Mouse (Mus musculus): Measurements from ENCODE around the gene Pcdh10.
A peak's percentile ranks its signal among the peaks of the same experiment; 100 is the strongest.

Pcdh10 gene

DNA sequence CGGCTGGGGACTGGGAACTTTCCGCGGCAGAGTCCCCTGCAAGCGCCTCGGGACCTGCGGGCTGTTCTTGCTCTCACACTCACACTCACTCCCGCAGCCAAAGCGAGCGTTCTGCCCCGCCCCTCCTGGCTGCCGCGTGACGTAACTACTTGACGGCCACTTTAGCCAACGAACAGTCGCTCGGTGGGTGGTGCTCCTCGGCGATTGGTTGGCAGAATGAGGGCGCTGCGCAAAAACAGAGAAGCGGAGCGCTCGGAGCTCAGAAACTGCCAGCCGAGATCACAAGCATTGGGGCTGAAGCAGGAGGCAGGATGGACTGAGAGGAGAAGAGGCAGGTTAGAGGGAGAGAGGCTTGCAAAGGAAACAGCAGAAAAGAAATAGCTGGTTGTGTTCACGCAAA is at the start of gene Pcdh10:
Gene Pcdh10 (plus strand): TSS at position 254 of the 400 bp plus-strand sequence.
- peak; percentile 91 for DNase-seq

DNA sequence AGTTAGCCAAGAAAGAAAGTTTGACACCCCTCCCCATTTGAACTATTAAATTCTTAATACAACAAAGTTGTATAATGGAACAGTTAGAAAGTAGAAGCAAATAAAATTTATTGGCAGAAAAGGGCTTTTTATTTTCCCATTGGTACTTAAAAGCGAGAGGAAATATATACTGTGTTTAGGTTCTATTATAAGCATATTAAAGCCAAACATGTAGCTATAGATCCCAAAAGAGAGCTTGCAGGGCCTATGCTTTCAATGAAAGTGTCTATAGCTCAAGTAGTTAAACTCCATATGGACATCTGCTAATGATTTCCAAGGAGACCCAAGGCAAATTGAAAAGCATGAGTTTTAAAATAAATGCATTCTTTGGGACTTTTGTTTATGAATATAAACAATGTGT is 22.3 kb upstream of the Pcdh10 start:
- DNase-seq = no peak

DNA sequence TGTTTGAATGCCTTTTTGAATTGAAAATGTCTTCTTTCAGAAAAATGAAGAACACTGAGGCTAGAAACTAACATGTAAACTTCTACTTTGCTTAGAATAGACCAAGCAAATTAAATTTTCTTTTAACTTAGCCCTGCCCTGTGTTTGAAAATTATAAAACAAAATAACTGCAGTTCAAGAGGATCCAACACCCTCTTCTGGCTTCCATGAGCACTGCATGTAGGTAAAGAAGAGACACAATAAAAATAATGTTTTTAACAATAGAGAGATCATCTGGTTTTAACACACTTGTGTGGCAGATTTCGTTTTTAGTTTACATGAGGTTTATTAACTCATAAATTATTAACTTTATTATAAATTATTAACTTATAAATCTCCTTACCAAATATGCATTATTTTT is 9.2 kb upstream of the Pcdh10 start:
- no peak for DNase-seq

DNA sequence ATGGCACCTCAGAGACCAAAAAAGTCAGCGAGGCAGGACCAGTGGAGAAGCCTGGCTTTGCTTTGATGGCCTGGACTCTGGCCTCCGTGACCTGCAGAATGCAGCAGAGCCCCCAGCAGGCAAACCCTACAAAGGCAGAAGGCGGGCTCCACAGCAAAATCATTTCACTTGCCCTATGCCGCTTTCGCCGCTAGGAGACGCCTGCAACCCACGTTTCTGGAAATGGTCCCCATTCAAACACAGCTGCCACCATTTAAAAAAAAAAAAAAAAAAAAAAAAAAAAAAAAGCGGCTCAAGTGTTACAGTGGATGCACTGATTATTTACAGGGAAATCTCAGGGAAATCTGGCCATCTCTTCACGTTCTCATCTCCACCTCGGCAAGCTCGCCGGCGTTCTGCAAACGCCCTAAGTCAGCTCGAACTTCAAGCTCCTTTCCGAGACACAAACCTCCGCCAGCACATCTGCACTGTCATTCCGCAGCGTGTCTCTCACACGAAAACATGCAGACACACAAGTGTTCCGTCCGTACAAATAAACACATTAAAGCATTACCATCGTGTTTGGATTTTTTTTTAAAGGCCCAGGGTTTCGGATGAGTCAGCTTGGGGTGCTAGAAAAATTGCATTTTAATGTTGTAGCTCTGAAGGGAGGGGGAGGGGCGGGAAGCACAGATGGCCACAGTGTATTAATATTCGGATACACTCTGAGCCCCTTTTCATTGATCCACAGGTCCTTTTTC is 2.3 kb upstream of the Pcdh10 start:
- peak; percentile 67 for DNase-seq

DNA sequence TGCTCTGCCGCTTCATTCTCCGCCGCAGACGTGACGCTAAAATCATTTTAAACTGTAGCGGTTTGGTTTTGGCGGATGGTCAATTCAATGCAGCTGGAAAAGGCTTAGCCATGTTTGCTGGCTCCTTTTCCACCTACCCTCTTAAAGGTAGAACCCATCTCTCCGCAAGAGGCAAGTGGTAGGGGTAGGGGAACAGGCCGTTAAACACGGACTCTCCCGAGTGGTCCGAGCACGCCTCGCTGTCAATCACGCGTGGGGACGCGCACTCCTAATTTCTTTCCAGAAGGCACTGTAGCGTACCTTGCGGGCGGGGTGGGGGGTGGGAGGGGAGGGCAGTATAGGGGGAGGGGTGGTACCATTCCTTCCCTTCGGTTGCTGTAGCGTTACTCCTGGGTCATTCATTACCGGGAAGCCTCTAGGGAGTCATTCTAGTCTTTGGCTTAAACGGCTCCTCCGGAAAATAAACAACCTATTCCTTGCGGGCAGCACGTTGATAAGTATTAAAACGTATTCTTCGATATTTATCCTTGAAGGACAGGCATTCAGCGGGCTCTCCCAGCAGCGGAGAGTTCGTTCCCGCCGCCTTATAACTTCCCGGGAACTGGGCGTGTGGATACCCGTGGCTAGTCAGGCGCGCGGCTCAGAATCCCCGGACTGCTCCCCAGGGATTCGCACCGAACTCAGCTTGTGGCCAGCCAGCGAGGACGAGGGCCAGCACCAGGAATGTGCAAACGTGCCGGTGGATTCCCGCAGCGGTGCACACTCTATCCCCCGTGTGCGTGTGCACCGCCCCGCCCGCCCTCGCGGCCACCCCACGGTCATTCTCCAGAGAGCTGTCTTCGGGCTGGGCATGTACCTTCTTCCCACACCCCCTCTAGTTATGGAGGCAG is 1.5 kb upstream of the Pcdh10 start:
- DNase-seq = peak; percentile 30

DNA sequence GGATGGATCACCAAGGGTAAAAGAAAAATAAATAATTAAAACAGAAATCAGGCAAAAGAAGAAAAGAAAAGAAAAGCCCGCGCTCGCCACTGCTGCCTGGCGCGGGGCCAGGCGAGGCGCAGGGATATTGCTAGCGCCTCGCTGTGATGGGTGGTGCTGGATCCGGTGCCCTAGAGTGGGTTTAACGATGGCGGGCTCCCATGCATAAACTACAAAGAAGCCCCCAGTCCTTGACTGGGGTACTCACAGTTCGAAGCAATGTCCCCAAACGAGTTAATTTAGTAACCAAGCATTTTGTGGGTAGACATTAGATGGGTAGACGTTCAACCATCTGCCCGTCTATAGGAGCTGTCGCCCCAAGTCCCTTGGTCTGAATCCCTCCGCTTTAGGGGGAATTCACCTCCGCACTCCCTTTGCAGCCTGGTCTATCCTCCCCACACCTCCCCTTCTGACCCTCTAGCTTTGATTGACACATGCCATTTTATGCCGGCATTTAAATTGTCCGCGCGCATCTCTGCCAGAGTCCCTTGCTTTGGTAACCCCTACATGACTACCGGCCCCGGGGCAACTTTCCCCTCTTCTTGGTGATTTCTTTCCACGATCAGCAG is 703 bp upstream of the Pcdh10 start:
- peak; percentile 47 for DNase-seq

DNA sequence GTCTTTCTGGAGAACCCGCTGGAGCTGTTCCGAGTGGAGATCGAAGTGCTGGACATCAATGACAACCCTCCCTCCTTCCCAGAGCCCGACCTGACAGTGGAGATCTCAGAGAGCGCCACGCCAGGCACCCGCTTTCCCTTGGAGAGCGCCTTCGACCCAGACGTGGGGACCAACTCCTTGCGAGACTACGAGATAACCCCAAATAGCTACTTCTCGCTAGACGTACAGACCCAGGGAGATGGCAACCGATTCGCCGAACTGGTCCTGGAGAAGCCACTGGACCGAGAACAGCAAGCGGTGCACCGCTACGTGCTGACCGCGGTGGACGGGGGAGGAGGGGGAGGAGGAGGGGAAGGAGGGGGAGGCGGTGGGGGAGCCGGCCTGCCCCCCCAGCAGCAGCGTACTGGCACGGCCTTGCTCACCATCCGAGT is 1.4 kb downstream of the Pcdh10 start:
- peak; percentile 8 for DNase-seq

DNA sequence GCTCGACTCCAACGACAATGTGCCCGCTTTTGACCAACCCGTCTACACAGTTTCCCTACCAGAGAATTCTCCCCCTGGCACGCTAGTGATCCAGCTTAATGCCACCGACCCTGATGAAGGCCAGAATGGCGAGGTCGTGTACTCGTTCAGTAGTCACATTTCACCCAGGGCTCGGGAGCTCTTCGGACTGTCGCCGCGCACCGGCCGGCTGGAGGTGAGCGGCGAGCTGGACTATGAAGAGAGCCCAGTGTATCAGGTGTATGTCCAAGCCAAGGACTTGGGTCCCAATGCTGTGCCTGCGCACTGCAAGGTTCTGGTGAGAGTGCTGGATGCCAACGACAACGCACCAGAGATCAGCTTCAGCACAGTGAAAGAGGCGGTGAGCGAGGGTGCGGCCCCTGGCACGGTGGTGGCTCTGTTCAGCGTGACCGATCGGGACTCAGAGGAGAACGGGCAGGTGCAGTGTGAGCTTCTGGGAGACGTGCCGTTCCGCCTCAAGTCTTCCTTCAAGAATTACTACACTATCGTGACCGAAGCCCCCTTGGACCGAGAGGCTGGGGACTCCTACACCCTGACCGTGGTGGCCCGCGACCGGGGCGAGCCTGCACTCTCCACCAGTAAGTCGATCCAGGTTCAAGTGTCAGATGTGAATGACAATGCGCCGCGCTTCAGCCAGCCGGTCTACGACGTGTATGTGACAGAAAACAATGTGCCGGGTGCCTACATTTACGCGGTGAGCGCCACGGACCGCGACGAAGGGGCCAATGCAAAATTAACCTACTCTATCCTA is 2.0 kb downstream of the Pcdh10 start:
- DNase-seq = peak; percentile 8

DNA sequence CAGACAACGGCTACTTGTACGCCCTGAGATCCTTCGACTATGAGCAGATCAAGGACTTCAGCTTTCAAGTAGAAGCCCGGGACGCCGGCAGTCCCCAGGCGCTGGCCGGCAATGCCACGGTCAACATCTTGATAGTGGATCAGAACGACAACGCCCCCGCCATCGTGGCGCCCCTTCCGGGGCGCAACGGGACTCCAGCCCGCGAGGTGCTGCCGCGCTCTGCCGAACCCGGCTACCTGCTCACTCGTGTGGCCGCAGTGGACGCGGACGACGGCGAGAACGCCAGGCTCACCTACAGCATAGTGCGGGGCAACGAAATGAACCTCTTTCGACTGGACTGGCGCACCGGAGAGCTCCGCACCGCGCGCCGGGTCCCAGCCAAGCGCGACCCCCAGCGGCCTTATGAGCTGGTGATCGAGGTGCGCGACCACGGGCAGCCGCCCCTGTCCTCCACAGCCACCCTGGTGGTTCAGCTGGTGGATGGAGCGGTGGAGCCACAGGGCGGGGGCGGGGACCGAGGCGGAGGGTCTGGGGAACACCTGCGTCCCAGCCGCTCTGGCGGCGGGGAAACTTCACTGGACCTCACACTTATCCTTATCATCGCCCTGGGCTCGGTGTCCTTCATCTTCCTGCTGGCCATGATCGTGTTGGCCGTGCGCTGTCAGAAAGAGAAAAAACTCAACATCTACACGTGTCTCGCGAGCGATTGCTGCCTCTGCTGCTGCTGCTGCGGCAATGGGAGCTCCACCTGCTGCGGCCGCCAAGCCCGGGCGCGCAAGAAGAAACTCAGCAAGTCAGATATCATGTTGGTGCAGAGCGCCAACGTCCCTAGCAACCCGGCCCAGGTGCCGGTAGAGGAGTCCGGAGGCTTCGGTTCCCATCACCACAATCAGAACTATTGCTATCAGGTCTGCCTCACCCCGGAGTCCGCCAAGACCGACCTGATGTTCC is 2.9 kb downstream of the Pcdh10 start:
- peak; percentile 7 for DNase-seq

DNA sequence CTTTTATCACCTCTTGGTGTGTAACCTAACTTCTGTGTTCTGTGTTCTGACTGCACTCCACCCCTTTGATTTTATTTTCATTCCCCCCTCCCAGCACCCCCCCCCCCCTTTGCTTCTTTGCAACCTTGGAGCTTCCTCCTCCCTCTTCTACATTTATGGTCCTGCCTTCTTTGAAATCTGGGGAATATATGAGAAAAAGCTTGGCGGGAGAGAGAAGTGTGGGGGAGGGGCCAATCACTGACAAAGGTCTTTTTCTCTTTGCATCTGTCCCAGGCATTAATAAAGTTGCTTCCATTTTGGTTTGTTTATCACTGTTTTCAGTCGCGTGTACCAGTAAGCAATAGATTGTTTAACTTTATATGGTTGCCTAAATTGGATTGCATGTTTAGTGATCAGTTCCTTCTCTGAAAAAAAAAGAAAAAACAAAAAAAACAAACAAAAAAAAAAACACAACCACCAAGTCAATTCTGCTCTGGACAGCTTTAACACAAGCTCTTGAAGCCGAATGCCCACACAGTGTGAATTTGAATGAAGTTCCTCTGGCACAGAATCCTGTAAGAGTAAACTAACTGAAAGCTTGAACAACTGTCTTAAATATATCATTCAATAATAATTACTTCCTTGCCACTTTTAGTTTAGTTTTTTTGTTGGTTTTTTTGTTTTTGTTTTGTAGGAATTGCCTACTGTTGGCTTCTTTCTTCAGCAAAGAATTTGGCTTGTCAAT is 4.0 kb downstream of the Pcdh10 start:
- DNase-seq = no peak

DNA sequence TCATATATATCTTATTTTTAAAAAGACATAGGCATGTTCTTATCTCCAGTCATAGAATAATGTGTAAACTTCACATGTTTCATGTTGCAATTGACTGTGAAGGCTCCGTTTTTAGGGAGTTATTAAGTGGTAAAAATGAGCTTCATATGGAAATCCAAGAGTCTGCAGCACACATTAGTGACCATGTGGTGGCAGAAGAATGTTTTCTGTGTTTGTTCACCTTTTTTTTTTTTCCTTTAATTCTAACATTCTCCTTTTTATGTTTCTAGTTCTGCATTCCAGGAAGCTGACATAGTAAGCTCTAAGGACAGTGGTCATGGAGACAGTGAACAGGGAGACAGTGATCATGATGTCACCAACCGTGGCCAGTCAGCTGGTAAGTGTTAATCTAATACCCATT is 5.6 kb downstream of the Pcdh10 start:
- no peak for DNase-seq

DNA sequence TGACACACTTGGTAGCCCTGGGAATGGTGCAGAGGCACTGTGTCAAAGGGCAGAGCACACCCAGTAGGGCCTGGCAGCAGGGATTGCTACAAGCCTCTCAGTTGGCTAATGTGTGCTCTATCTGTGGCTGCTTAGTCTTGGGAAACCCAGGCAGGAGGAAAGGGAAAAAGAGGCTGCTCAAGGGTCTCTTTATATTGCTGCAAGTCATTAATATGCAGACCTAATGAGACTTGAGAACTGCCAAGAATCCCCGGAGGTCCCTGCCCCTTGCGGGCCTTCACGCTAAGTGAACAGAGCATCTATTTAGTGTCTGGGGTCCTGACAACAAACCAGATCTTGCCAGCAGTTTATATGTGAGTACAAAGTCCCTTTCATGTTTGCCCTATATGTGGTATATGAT is 6.8 kb downstream of the Pcdh10 start:
- DNase-seq = peak; percentile 4

DNA sequence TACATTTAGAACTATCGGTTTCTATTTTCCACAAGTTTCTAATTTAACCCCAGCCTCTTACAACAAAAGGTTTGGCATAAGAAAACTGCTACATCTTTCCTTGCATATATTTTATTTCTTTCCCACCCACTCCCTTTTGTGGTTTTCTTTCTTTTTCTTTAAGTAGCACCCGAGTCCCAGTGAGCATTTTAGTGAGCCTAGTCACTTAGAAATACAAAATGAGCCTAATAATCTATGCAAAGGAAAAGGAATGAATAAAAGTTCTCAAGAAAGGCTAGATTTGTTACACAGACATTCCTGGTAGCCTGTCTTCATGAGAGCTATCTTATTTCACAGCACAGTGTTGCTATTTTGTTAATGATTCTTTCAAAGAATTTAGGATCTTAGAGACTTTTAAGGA is 7.3 kb downstream of the Pcdh10 start:
- no peak for DNase-seq

DNA sequence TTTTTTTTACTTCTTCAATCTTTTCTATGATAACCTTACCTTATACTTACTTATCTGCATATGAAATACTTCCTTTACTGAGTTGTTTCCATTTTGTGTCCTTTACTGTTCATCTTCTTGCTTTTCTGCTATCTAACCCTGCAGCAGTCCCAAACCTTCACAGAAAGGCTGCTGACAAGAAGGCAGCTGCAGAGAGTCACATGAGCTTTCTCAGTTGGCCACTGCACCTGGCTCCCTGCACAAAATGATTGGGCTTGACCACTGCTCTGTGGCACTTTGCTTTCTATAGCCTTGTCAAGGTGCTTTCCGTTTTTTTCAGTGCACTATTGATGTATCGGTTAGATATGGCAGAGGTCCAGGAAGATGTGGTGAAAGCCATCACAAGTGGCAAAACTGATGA is 8.3 kb downstream of the Pcdh10 start:
- DNase-seq = no peak

DNA sequence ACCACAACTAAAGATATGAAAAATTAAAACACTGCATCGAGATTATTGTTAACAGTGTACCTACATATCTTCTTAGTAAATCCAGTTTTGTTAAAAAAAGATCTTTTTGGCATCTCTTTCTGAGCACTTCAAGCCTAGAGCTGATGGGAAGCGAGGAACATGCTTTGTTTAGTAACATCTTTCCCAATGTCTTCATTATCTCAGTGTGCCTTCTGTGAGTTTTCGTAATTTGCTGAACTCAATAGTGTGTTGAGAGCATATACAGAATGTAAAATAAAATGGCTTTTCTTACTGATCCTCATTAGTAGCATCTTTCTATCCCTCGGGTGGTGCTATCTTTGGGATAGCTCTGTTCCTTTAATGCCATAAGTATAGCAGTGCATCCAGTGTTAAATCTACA is 18.9 kb downstream of the Pcdh10 start:
- no peak for DNase-seq

DNA sequence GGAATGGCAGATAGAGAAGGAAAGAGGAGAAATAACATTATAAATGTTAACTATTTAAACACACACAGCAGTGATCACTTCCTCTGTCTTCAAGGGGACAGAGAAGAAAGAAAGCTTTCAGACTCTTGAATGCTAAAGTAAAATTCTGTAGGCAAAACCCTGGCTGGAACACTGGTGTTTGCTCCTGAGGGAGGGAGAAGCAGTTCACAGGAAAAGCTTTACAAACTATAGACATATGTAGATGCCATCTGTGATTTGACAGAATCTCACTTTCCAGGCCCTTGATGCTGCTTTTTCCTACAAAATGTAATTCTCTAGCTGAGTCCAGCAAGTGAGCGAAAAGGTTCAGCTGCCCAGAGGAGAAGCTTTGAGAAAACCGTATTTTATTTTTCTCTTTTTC is 25.0 kb downstream of the Pcdh10 start:
- no peak for DNase-seq

DNA sequence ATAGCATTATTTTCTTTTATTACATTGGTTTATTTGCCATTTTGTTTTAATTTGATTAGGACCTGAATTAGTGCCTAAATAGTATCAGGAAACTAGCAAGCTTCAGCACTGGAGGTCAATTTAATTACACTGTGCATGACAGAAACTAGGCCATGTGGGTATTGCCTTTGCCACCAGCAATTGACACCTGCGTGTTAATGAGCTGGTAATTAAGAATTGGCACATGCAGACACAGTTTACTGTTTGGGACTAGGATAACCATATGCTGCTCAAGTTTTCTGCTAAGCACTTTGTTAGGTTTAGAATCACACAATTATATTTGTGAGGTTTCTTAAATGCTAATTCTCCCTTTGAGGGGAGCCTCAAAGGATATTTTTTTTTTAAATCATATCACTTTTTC is 53.5 kb downstream of the Pcdh10 start:
- no peak for DNase-seq

DNA sequence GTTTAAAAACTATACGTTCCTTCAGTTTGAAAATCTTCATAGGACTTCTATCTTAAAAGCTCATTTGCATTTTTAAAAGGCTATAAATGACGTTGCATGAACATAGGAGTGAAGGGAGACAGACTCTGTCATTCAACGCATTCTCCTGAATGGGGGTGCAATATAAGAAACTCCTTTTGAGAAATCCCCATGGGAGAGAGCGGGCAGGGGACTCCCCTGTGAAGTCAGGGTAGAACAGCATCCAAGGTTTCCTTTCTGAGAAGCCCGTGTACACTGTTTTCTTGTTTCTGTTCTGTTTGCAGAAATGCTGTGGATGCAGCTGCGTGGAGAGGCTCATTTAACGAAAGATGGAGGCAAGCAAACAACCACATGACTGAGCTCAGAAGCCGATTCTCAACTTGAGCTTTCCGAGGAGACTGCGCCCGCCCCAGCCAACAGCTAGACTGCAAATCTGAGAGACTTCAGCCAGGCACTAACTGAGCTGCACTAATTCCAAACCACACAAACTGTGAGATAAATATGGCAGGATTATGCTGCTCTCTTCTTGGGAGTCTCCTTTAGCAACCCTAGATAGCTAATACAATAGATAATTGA is 54.1 kb downstream of the Pcdh10 start:
- no peak for DNase-seq

Measured in cerebellum, adult 11-12 months (tissue).